Mouse (Mus musculus) limb, embryonic 11.5 days (tissue): ENCODE results near the gene Tmem121. TPM values are rescaled to one million over a fixed set of nuclear protein-coding genes. Genes with fewer than 3 reads are reported as not detected.
A peak's percentile ranks its signal among the peaks of the same experiment; 100 is the strongest.

Experiments used
- ATAC-seq: fragments of 200-750 bp; cut with Nextera tagmentation; 2 replicates; pipeline ENCODE4 v1.8.0; 2017; ENCODE audit warnings: low read depth; ENCODE audit not compliant: insufficient number of reproducible peaks, low FRiP score, low TSS enrichment
- DNase-seq: peaks from one replicate; pipeline ENCODE4 v3.0.0-alpha.2; 2015; ENCODE audit warnings: low spot score
- H3K27ac ChIP-seq: fragments of 300-500 bp; sonication (generic); replicated peaks from 2 replicates; pipeline ENCODE4 v1.5.1; 2014; ENCODE audit warnings: low read depth, mild to moderate bottlenecking, low read length
- H3K27me3 ChIP-seq: fragments of 300-500 bp; sonication (generic); 2 replicates; pipeline ENCODE4 v1.6.1; 2014; ENCODE audit warnings: mild to moderate bottlenecking, low read length, mixed read lengths; ENCODE audit not compliant: control insufficient read depth, insufficient read depth
- H3K36me3 ChIP-seq: fragments of 300-500 bp; sonication (generic); 2 replicates; pipeline ENCODE4 v1.6.1; 2014; ENCODE audit warnings: mild to moderate bottlenecking, low read length, moderate library complexity, mixed read lengths; ENCODE audit not compliant: control insufficient read depth, insufficient read depth
- H3K4me1 ChIP-seq: fragments of 300-500 bp; sonication (generic); 2 replicates; pipeline ENCODE4 v1.6.1; 2014; ENCODE audit warnings: low read length, mixed read lengths; ENCODE audit not compliant: control insufficient read depth, insufficient read depth
- H3K4me2 ChIP-seq: fragments of 300-500 bp; sonication (generic); 2 replicates; pipeline ENCODE4 v1.6.1; 2014; ENCODE audit warnings: low read depth, mild to moderate bottlenecking, moderate library complexity; ENCODE audit not compliant: severe bottlenecking
- H3K4me3 ChIP-seq: fragments of 300-500 bp; sonication (generic); 2 replicates; pipeline ENCODE4 v1.5.1; 2014; ENCODE audit warnings: low read depth, low read length
- H3K9ac ChIP-seq: fragments of 300-500 bp; sonication (generic); 2 replicates; pipeline ENCODE4 v1.6.1; 2014; ENCODE audit warnings: mild to moderate bottlenecking, low read length
- H3K9me3 ChIP-seq: fragments of 300-500 bp; sonication (generic); 2 replicates; pipeline ENCODE4 v1.6.1; 2016; ENCODE audit warnings: low read length; ENCODE audit not compliant: control insufficient read depth
- WGBS: fragments of 180-500 bp; shearing (Covaris S2); extraction: QIAGEN DNeasy Blood & Tissue Kit; methylation state at CpG from one replicate; pipeline ENCODE4 v1.1.7; 2014; 5-methylcytosine and 5-hydroxymethylcytosine counted together
- polyA plus RNA-seq: library from polyadenylated mRNA; unstranded; fragments of >200 nt; fragmentation: Nextera tagmentation; extraction: Ambion mirVana; gene quantifications from 2 replicates; pipeline ENCODE4 v1.2.1, GENCODE M21; 2014

The Tmem121 gene
- polyA plus RNA-seq, 1 experiment from 2014 or later = 12.0 TPM

- Histone ChIP-seq H3K27ac (no peak overlapping the region), H3K36me3 (no peaks in the 10 kb centered on the region), H3K4me2 (peak overlapping the region; percentile 86), H3K9ac (peak overlapping the region; percentile 35), H3K9me3 (no peaks in the 10 kb centered on the region), H3K4me3 (peak overlapping the region; percentile 43), H3K27me3 (peaks cover 20% of the 10 kb centered on the region), H3K4me1 (peaks cover 9% of the 10 kb centered on the region)
- ATAC-seq = no peak
- DNase-seq = no peak
- WGBS = 19% methylated on average over 19 of the region's 19 CpGs
Measured at GRCm38 (mm10) chr12:113152272-113152661, 33.5 kb upstream of the Tmem121 start.

GRCm38 (mm10) chr12:113152991-113153525, 32.7 kb upstream of the Tmem121 start:
- no peak overlapping the region for H3K4me2 ChIP-seq
- DNase-seq (no peak), ATAC-seq (no peak)
- no peak overlapping the region for H3K9ac ChIP-seq
- 75% methylated on average over 6 of the region's 6 CpGs for WGBS
- H3K27ac ChIP-seq = no peak overlapping the region
- H3K9me3 ChIP-seq = no peaks in the 10 kb centered on the region
- peaks cover 9% of the 10 kb centered on the region for H3K4me1 ChIP-seq
- no peaks in the 10 kb centered on the region for H3K36me3 ChIP-seq
- no peak overlapping the region for H3K4me3 ChIP-seq
- H3K27me3 ChIP-seq = peaks cover 16% of the 10 kb centered on the region

GRCm38 (mm10) chr12:113153971-113154370, 31.8 kb upstream of the Tmem121 start:
- DNase-seq = no peak
- H3K27me3 ChIP-seq = peaks cover 16% of the 10 kb centered on the region

GRCm38 (mm10) chr12:113154747-113155075, 31.0 kb upstream of the Tmem121 start:
- Histone ChIP-seq H3K27me3 (peaks cover 12% of the 10 kb centered on the region), H3K4me3 (no peak overlapping the region), H3K9ac (peak overlapping the region; percentile 59; the same call in 1 of the 2 replicates), H3K36me3 (no peaks in the 10 kb centered on the region), H3K4me2 (peak overlapping the region; percentile 84; the same call in 1 of the 2 replicates), H3K4me1 (peaks cover 9% of the 10 kb centered on the region), H3K9me3 (no peaks in the 10 kb centered on the region), H3K27ac (no peak overlapping the region)
- DNase-seq (no peak), ATAC-seq (no peak)
- WGBS = 72% methylated on average over 6 of the region's 6 CpGs

More at GRCm38 (mm10) chr12:113153971-113154370, 31.8 kb upstream of the Tmem121 start:
- H3K4me1 ChIP-seq = peaks cover 9% of the 10 kb centered on the region
- no peak for ATAC-seq
- H3K4me2 ChIP-seq = no peak overlapping the region
- no peaks in the 10 kb centered on the region for H3K9me3 ChIP-seq
- H3K36me3 ChIP-seq = no peaks in the 10 kb centered on the region
- H3K4me3 ChIP-seq = no peak overlapping the region
- 93% methylated on average over 7 of the region's 7 CpGs for WGBS
- no peak overlapping the region for H3K27ac ChIP-seq
- H3K9ac ChIP-seq = no peak overlapping the region

- DNase-seq = peak; percentile 67
- peak overlapping the region; percentile 84 for H3K4me2 ChIP-seq
- ATAC-seq = no peak
- peaks cover 9% of the 10 kb centered on the region for H3K4me1 ChIP-seq
- no peaks in the 10 kb centered on the region for H3K36me3 ChIP-seq
- H3K4me3 ChIP-seq = peak overlapping the region; percentile 32
- peak overlapping the region; percentile 59 for H3K9ac ChIP-seq
- no peaks in the 10 kb centered on the region for H3K9me3 ChIP-seq
- 6% methylated on average over 32 of the region's 32 CpGs for WGBS
- H3K27me3 ChIP-seq = peaks cover 12% of the 10 kb centered on the region
- no peak overlapping the region for H3K27ac ChIP-seq
Measured at GRCm38 (mm10) chr12:113155076-113155771, 30.5 kb upstream of the Tmem121 start.

- under 1% methylated on average over 46 of the region's 46 CpGs for WGBS
- H3K4me2 ChIP-seq = peak within 1 kb of the TSS; percentile 84
- peak; percentile 94 for ATAC-seq
- peak within 1 kb of the TSS; percentile 62 for H3K4me3 ChIP-seq
- H3K9me3 ChIP-seq = no peaks in the 10 kb centered on the region
- H3K27me3 ChIP-seq = peaks cover 6% of the 10 kb centered on the region
- peak; percentile 99 for DNase-seq
- no peak within 1 kb of the TSS for H3K27ac ChIP-seq
- peaks cover 9% of the 10 kb centered on the region for H3K4me1 ChIP-seq
- peak within 1 kb of the TSS; percentile 59 for H3K9ac ChIP-seq
- 0 out of 2 replicates have a peak, but pooled peaks cover 2% of the 10 kb centered on the region for H3K36me3 ChIP-seq
Measured at GRCm38 (mm10) chr12:113155887-113156539, 29.7 kb upstream of the Tmem121 start, which contains the start of gene Tedc1. Gene Tedc1, plus strand, starts transcription at chr12:113156421.

GRCm38 (mm10) chr12:113156540-113156929, 29.2 kb upstream of the Tmem121 start:
- H3K9me3 ChIP-seq = no peaks in the 10 kb centered on the region
- H3K27ac ChIP-seq = no peak overlapping the region
- peak overlapping the region; percentile 81 for H3K4me2 ChIP-seq
- 0 out of 2 replicates have a peak, but pooled peaks cover 2% of the 10 kb centered on the region for H3K36me3 ChIP-seq
- under 1% methylated on average over 23 of the region's 23 CpGs for WGBS
- H3K27me3 ChIP-seq = 0 out of 2 replicates have a peak, but pooled peaks cover 2% of the 10 kb centered on the region
- ATAC-seq (no peak), DNase-seq (no peak)
- peak overlapping the region; percentile 50 for H3K9ac ChIP-seq
- peak overlapping the region; percentile 62 for H3K4me3 ChIP-seq
- peaks cover 9% of the 10 kb centered on the region for H3K4me1 ChIP-seq

GRCm38 (mm10) chr12:113157002-113157401, 28.7 kb upstream of the Tmem121 start:
- H3K4me1 ChIP-seq = peaks cover 8% of the 10 kb centered on the region
- DNase-seq (no peak), ATAC-seq (no peak)
- peak overlapping the region; percentile 62 for H3K4me3 ChIP-seq
- WGBS = 44% methylated on average over 8 of the region's 8 CpGs
- H3K27ac ChIP-seq = no peak overlapping the region
- H3K9me3 ChIP-seq = no peaks in the 10 kb centered on the region
- peak overlapping the region; percentile 50 for H3K9ac ChIP-seq
- H3K36me3 ChIP-seq = 0 out of 2 replicates have a peak, but pooled peaks cover 2% of the 10 kb centered on the region
- no peaks in the 10 kb centered on the region for H3K27me3 ChIP-seq
- H3K4me2 ChIP-seq = peak overlapping the region; percentile 81
